Mouse (Mus musculus) spleen, adult 2 months (tissue): ENCODE measurements around the gene Gm17651.

Experiments used
- CTCF ChIP-seq: fragments of 200-500 bp; IDR thresholded peaks from 2 replicates; pipeline ENCODE4 v1.5.1; 2011; ENCODE audit warnings: mild to moderate bottlenecking, inconsistent platforms; ENCODE audit not compliant: insufficient read depth, insufficient read length, insufficient replicate concordance; ENCODE audit errors: extremely low read depth
- POLR2A ChIP-seq: fragments of 200-500 bp; IDR thresholded peaks from 2 replicates; pipeline ENCODE4 v1.6.1; 2011; ENCODE audit warnings: low read depth, low read length, inconsistent platforms

DNA sequence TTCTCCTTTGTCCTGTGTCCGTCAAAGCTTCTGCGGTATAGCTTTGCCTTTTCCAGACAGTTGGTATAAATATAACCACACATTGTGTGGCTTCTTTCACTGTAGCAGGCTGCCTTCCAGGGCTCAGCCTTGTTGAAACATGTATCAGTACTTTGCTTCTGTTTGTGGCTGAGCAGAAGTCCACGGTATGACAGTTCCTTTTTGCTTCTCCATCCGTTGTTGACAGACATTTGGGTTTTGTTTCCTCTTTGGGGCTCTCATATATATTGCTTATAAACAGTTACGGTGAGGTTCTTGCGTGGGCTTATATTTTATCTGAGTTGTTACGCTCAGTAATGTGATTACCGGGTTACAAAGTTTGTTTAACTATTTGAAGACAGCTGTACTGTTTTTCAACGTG, 9.0 kb downstream of the Gm17651 start:
- no peak for TF ChIP-seq CTCF
- TF ChIP-seq POLR2A: no peak
